Mouse (Mus musculus) CH12.LX (cell line): ENCODE measurements around the gene Ctnna2. TPM values are rescaled to one million over a fixed set of nuclear protein-coding genes. Genes with fewer than 3 reads are reported as not detected.

Source experiments
- DNase-seq: peaks from one replicate; pipeline ENCODE4 v3.0.0-alpha.2; 2013; ENCODE audit errors: extremely low read depth
- H3K27ac ChIP-seq: 2 replicates; pipeline ENCODE4 v1.5.1; 2012; ENCODE audit warnings: low read depth, mild to moderate bottlenecking, control low read depth, moderate library complexity; ENCODE audit not compliant: insufficient read depth
- H3K27me3 ChIP-seq: replicated peaks from 2 replicates; pipeline ENCODE3; 2012; ENCODE audit warnings: inconsistent platforms
- H3K36me3 ChIP-seq, 2 experiments: replicated peaks in 1 of 2; 2 replicates each; pipeline versions ENCODE3 to v1.6.1; 2012; ENCODE audit warnings: inconsistent platforms in 1 of 2, low read length in 1 of 2, mild to moderate bottlenecking in 1 of 2, mixed read lengths in 1 of 2, moderate library complexity in 1 of 2; ENCODE audit not compliant: control insufficient read depth in 1 of 2, insufficient read depth in 1 of 2
- H3K4me1 ChIP-seq, 2 experiments: 2 replicates each; pipeline ENCODE4 v1.6.1; 2012; ENCODE audit warnings: inconsistent platforms in 1 of 2, moderate library complexity in 1 of 2; ENCODE audit not compliant: insufficient read depth in 2 of 2, control insufficient read depth in 1 of 2
- H3K4me2 ChIP-seq: 2 replicates; pipeline ENCODE4 v1.6.1; 2012; ENCODE audit warnings: low read depth, mild to moderate bottlenecking, control low read depth; ENCODE audit not compliant: poor library complexity, insufficient read depth, severe bottlenecking
- H3K4me3 ChIP-seq, 3 experiments: fragments of 150-350 bp in 1 of 3; sonication (generic) in 1 of 3; replicated peaks in 1 of 3; 2 replicates each; pipeline versions ENCODE3 to v1.5.1; 2011 to 2012; ENCODE audit warnings: low read depth in 2 of 3, low read length in 2 of 3, mild to moderate bottlenecking in 2 of 3, moderate library complexity in 2 of 3, control low read depth in 1 of 3, improper control_type of control experiment in 1 of 3, inconsistent platforms in 1 of 3, mixed read lengths in 1 of 3; ENCODE audit not compliant: poor library complexity in 1 of 3
- H3K79me2 ChIP-seq: replicated peaks from 2 replicates; pipeline ENCODE4 v1.6.1; 2012; ENCODE audit warnings: mild to moderate bottlenecking, moderate library complexity; ENCODE audit not compliant: control insufficient read depth, poor library complexity, insufficient read depth, severe bottlenecking; ENCODE audit errors: extremely low read depth
- H3K9ac ChIP-seq: 2 replicates; pipeline ENCODE4 v1.6.1; 2012; ENCODE audit warnings: low read depth, mild to moderate bottlenecking, control low read depth, moderate library complexity; ENCODE audit not compliant: insufficient read depth
- H3K9me3 ChIP-seq: replicated peaks from 2 replicates; pipeline ENCODE3; 2012; ENCODE audit warnings: low read length, inconsistent platforms, mixed read lengths
- CHD1 ChIP-seq: IDR thresholded peaks from 2 replicates; pipeline ENCODE4 v1.6.1; 2012; ENCODE audit warnings: low read depth, low read length, improper control_type of control experiment, inconsistent platforms
- E2F4 ChIP-seq: IDR thresholded peaks from 2 replicates; pipeline ENCODE4 v1.6.1; 2011; ENCODE audit warnings: low read depth, low read length, improper control_type of control experiment; ENCODE audit not compliant: insufficient replicate concordance
- GABPA ChIP-seq: IDR thresholded peaks from 2 replicates; pipeline ENCODE4 v1.6.1; 2012; ENCODE audit warnings: low read depth, low read length, improper control_type of control experiment, inconsistent platforms; ENCODE audit not compliant: insufficient replicate concordance
- MAFK ChIP-seq: IDR thresholded peaks from 2 replicates; pipeline ENCODE4 v1.6.1; 2011; ENCODE audit warnings: low read length, improper control_type of control experiment; ENCODE audit not compliant: insufficient replicate concordance
- MAX ChIP-seq: IDR thresholded peaks from 2 replicates; pipeline ENCODE4 v1.6.1; 2011; ENCODE audit warnings: low read length, improper control_type of control experiment
- MXI1 ChIP-seq: IDR thresholded peaks from 2 replicates; pipeline ENCODE4 v1.6.1; 2011; ENCODE audit warnings: mild to moderate bottlenecking, low read depth, low read length, improper control_type of control experiment
- NELFE ChIP-seq: IDR thresholded peaks from 2 replicates; pipeline ENCODE4 v1.6.1; 2011; ENCODE audit warnings: low read depth, low read length, improper control_type of control experiment
- PAX5 ChIP-seq: IDR thresholded peaks from 2 replicates; pipeline ENCODE4 v1.6.1; 2012; ENCODE audit warnings: low read length, inconsistent platforms, mixed read lengths
- POLR2A ChIP-seq: IDR thresholded peaks from 2 replicates; pipeline ENCODE4 v1.6.1; 2011; ENCODE audit warnings: low read depth, mild to moderate bottlenecking, improper control_type of control experiment, low read length
- POLR2AphosphoS2 ChIP-seq: IDR thresholded peaks from 2 replicates; pipeline ENCODE4 v1.6.1; 2011; ENCODE audit warnings: low read depth, low read length, improper control_type of control experiment
- RAD21 ChIP-seq: IDR thresholded peaks from 2 replicates; pipeline ENCODE4 v1.6.1; 2011; ENCODE audit warnings: low read depth, mild to moderate bottlenecking, low read length, improper control_type of control experiment, moderate library complexity
- SMC3 ChIP-seq: IDR thresholded peaks from 2 replicates; pipeline ENCODE4 v1.6.1; 2011; ENCODE audit warnings: low read depth, low read length, improper control_type of control experiment
- TBP ChIP-seq: conservative IDR thresholded peaks from 2 replicates; pipeline ENCODE4 v1.6.1; 2011; ENCODE audit warnings: low read depth, low read length, improper control_type of control experiment
- TCF12 ChIP-seq: IDR thresholded peaks from 2 replicates; pipeline ENCODE4 v1.6.1; 2014; ENCODE audit warnings: low read depth, mild to moderate bottlenecking, inconsistent platforms, low read length, improper control_type of control experiment
- UBTF ChIP-seq: IDR thresholded peaks from 2 replicates; pipeline ENCODE4 v1.6.1; 2012; ENCODE audit warnings: low read depth, mild to moderate bottlenecking, inconsistent platforms, low read length, improper control_type of control experiment, moderate library complexity
- USF2 ChIP-seq: conservative IDR thresholded peaks from 2 replicates; pipeline ENCODE4 v1.6.1; 2011; ENCODE audit warnings: low read depth, low read length, improper control_type of control experiment
- ZKSCAN1 ChIP-seq: IDR thresholded peaks from 2 replicates; pipeline ENCODE4 v1.6.1; 2012; ENCODE audit warnings: low read depth, inconsistent platforms, low read length, improper control_type of control experiment, borderline replicate concordance
- ZMIZ1 ChIP-seq: IDR thresholded peaks from 2 replicates; pipeline ENCODE4 v1.6.1; 2012; ENCODE audit warnings: low read depth, mild to moderate bottlenecking, inconsistent platforms, low read length, improper control_type of control experiment
- ZNF384 ChIP-seq: IDR thresholded peaks from 2 replicates; pipeline ENCODE4 v1.6.1; 2012; ENCODE audit warnings: low read depth, low read length, improper control_type of control experiment, inconsistent platforms
- dilution Hi-C: fragments of 300-500 bp; cut with MboI; formaldehyde crosslinking; loops from 2 replicates; pipeline ENCODE4 v1.14.3; 2020; ENCODE audit warnings: low sequenced_read_pairs; ENCODE audit not compliant: extremely low pct_unique_long_range_greater_than_20kb, extremely low pct_ligation_motif_present
- in situ Hi-C: fragments of 300-500 bp; cut with MboI; formaldehyde crosslinking; loops from 3 replicates; pipeline ENCODE4 v1.14.3; 2019; ENCODE audit warnings: low sequenced_read_pairs, low pct_ligation_motif_present, low pct_unique_long_range_greater_than_20kb, mixed read lengths
- polyA plus RNA-seq: library from polyadenylated mRNA; unstranded; fragments of >175 nt; gene quantifications from 2 replicates; pipeline ENCODE4 v1.2.1, GENCODE M21; 2012; ENCODE audit warnings: low read depth; ENCODE audit not compliant: insufficient read length
- total RNA-seq, 2 experiments: library from RNA; depleted of rRNA; stranded (reverse); fragments of 300-350 nt in 1 of 2; fragments of >200 nt in 1 of 2; gene quantifications; 2 replicates each; pipeline ENCODE4 v1.2.3; 2012 to 2014

Ctnna2 gene
- total and polyA plus RNA-seq, 3 experiments: not detected

DNA sequence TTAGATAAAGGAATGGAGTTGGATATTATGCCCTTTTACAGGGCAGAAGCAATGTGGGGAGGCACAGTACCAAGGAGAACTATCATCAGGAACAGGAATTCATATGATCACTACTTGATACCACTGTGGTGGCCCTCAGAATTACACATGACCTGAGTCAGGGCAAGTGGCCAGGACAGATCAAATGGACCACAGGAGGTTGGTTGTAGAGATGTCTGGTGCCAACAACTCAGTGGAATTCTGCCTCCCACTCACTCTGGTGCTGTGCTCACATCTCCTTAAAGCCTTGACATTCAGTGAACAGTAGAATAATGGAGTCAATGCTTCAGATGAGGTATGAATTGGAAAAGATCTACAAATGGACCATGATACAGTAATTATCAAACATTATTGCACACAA lies 691.1 kb downstream of the Ctnna2 start:
- dilution Hi-C loops (no loop called here), in situ Hi-C loops (no loop called here)
- no peaks in the 10 kb centered on the region for H3K4me1 ChIP-seq
- H3K9ac ChIP-seq: no peak overlapping the region
- no peak overlapping the region for H3K4me3 ChIP-seq
- TF ChIP-seq POLR2AphosphoS2 (no peak), ZMIZ1 (no peak), GABPA (no peak), USF2 (no peak), UBTF (no peak), SMC3 (no peak), MAX (no peak), TCF12 (no peak), POLR2A (no peak), CHD1 (no peak), ZKSCAN1 (no peak), MAFK (no peak), ZNF384 (no peak), TBP (no peak), PAX5 (no peak)
- peaks cover 53% of the 10 kb centered on the region for H3K9me3 ChIP-seq
- H3K4me2 ChIP-seq: no peak overlapping the region
- H3K36me3 ChIP-seq: no peaks in the 10 kb centered on the region
- DNase-seq: no peak
- no peaks in the 10 kb centered on the region for H3K27me3 ChIP-seq
- no peaks in the 10 kb centered on the region for H3K79me2 ChIP-seq
- no peak overlapping the region for H3K27ac ChIP-seq

DNA sequence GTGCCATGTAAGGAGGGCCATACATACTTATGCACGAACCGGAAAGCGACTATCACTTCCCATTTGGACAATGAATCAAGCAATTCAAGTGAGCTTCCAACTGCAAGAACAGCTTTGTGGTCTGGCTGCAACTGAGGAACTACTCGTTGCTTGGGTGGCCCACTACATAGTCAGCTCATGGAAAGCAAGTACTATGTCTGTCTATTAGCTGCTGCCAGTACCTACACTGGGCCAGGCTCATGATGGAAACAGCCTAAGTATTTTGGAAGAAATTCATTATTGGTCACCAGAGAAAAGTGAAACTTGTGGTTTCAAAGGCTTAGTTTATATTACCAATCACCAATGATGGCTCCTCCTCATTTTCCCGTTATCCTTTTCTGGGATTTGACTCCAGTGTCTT lies 693.2 kb downstream of the Ctnna2 start:
- Histone ChIP-seq H3K79me2 (no peaks in the 10 kb centered on the region), H3K27me3 (no peaks in the 10 kb centered on the region), H3K4me2 (no peak overlapping the region), H3K4me3 (no peak overlapping the region), H3K36me3 (no peaks in the 10 kb centered on the region), H3K27ac (no peak overlapping the region), H3K9ac (no peak overlapping the region), H3K9me3 (peaks cover 41% of the 10 kb centered on the region), H3K4me1 (no peaks in the 10 kb centered on the region)
- no peak for DNase-seq
- TF ChIP-seq TCF12 (no peak), E2F4 (no peak), MXI1 (no peak), RAD21 (no peak), NELFE (no peak)
- in situ Hi-C loops (no loop called here), dilution Hi-C loops (no loop called here)
